In the genomic region with DNA sequence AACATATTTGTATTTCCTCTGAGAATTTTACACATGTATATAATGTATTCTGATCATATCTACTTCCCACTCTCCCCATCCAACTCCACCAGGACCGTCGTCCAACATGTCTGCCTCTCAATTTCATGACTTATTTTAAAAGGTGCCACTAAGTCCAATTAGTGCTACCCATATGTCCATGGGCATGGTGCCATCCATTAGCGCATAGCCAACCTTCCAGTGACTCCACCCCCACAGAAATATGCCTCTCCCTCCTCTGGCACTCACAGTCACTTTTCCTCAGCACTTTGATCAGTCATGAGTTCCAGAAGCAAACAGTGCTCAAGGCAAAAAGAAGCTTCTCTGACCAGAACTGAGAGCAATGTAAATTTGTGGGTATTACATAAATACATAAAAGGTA, we compare ENCODE assay signal across 39 mouse cellular contexts. TPM values are rescaled to one million over a fixed set of nuclear protein-coding genes. Genes with fewer than 3 reads are reported as not detected.
"Had no signal": no experiment of that assay in that cellular context is flagged by ENCODE, and none has a peak within 500 bp of the region (broad histone marks: within the 10 kb centered on the region; RNA-seq: fewer than 3 reads in every experiment).

No protein-coding gene starts in this region.

- H3K27ac ChIP-seq: heart, adult 2 months; heart, embryonic 13.5 days; heart, embryonic 15.5 days; hindbrain, embryonic 13.5 days; hindbrain, embryonic 15.5 days; hindbrain, postnatal 0 days; left cerebral cortex, adult 2 months; limb, embryonic 10.5 days; limb, embryonic 12.5 days; liver, embryonic 13.5 days; liver, embryonic 15.5 days had no signal

- H3K4me2 ChIP-seq: heart, embryonic 11.5 days; heart, embryonic 13.5 days; heart, embryonic 15.5 days; hindbrain, embryonic 13.5 days; hindbrain, embryonic 15.5 days; limb, embryonic 12.5 days; liver, embryonic 11.5 days; liver, embryonic 13.5 days; liver, embryonic 15.5 days had no signal

- H3K27me3 ChIP-seq: heart, embryonic 13.5 days; heart, embryonic 15.5 days; hindbrain, embryonic 13.5 days; hindbrain, embryonic 15.5 days; limb, embryonic 12.5 days; liver, embryonic 13.5 days; liver, embryonic 15.5 days had no signal

- H3K9me3 ChIP-seq: heart, embryonic 13.5 days; heart, embryonic 15.5 days; hindbrain, embryonic 13.5 days; hindbrain, embryonic 15.5 days; limb, embryonic 10.5 days; limb, embryonic 12.5 days; liver, embryonic 13.5 days; liver, embryonic 15.5 days had no signal

- ATAC-seq: hindbrain, postnatal 0 days; intestine, embryonic 16.5 days; liver, postnatal 0 days had no signal

- H3K4me1 ChIP-seq: heart, embryonic 13.5 days; heart, embryonic 15.5 days; hindbrain, embryonic 13.5 days; hindbrain, embryonic 15.5 days; limb, embryonic 10.5 days; limb, embryonic 12.5 days; liver, embryonic 13.5 days; liver, embryonic 15.5 days had no signal

- H3K36me3 ChIP-seq: heart, embryonic 13.5 days; heart, embryonic 15.5 days; hindbrain, embryonic 13.5 days; hindbrain, embryonic 15.5 days; limb, embryonic 10.5 days; limb, embryonic 12.5 days; liver, embryonic 13.5 days; liver, embryonic 15.5 days had no signal

- H3K4me3 ChIP-seq: heart, adult 2 months; heart, embryonic 13.5 days; heart, embryonic 15.5 days; hindbrain, embryonic 13.5 days; hindbrain, embryonic 15.5 days; left cerebral cortex, adult 2 months; limb, embryonic 10.5 days; limb, embryonic 12.5 days; liver, embryonic 13.5 days; liver, embryonic 15.5 days had no signal

- H3K9ac ChIP-seq: heart, embryonic 13.5 days; heart, embryonic 15.5 days; hindbrain, embryonic 13.5 days; hindbrain, embryonic 15.5 days; limb, embryonic 12.5 days; liver, embryonic 13.5 days; liver, embryonic 15.5 days; liver, postnatal 0 days had no signal

- DNase-seq: gastrocnemius, postnatal 14 days; gastrocnemius, postnatal 36 days; heart, adult 11 months; heart, adult 2 months; heart, postnatal 14 days; heart, postnatal 36 days; kidney, adult 11 months; kidney, adult 2 months; kidney, adult 9 months; kidney, postnatal 10 days; kidney, postnatal 25 days; kidney, postnatal 4 days; liver; liver, embryonic 13.5 days; liver, postnatal 0 days had no signal

RNA-seq across cellular contexts. Expression of gene Akap4, which starts 47.6 kb away (rescaled TPM):
- total RNA-seq: gastrocnemius, adult 18-20 months; gastrocnemius, adult 8-10 months; gastrocnemius, postnatal 14 days; gastrocnemius, postnatal 36 days; heart, adult 2 months; heart, postnatal 14 days; heart, postnatal 36 days; hematopoietic stem cell, adult 5-6 weeks; hindbrain, postnatal 0 days; layer of hippocampus, adult 18-20 months; layer of hippocampus, adult 8-10 months; layer of hippocampus, postnatal 10 days; layer of hippocampus, postnatal 25 days; left cerebral cortex, adult 2 months; left cerebral cortex, postnatal 25 days had no signal
- polyA plus RNA-seq: heart, embryonic 13.5 days; heart, embryonic 15.5 days; hindbrain, embryonic 11.5 days; hindbrain, embryonic 13.5 days; hindbrain, embryonic 15.5 days; hindbrain, postnatal 0 days; intestine, embryonic 14.5 days; intestine, embryonic 16.5 days; kidney, embryonic 16.5 days; limb, embryonic 10.5 days; limb, embryonic 12.5 days; limb, embryonic 14.5 days; liver, embryonic 11.5 days; liver, embryonic 13.5 days; liver, embryonic 15.5 days; liver, postnatal 0 days had no signal
